Mouse (Mus musculus): ENCODE measurements around the gene Mrpl22.

GRCm38 (mm10) chr11:58169666-58170065 is 1.8 kb upstream of the Mrpl22 start:
- no peak for TF ChIP-seq CTCF (IDR thresholded peaks at IDR 0.05; ENCODE audit: insufficient read depth, low read depth, low read length)
- TF ChIP-seq POLR2A (IDR thresholded peaks at IDR 0.05; ENCODE audit: insufficient read depth, low read depth, low read length): no peak

Data from olfactory bulb, adult 2 months (tissue).